Mouse (Mus musculus): ENCODE results near the gene Olfr432. TPM values are rescaled to one million over a fixed set of nuclear protein-coding genes. Genes with fewer than 3 reads are reported as not detected.

Gene Olfr432
- not detected in 2 replicates for polyA plus RNA-seq (2012; rRNA removed)

DNA sequence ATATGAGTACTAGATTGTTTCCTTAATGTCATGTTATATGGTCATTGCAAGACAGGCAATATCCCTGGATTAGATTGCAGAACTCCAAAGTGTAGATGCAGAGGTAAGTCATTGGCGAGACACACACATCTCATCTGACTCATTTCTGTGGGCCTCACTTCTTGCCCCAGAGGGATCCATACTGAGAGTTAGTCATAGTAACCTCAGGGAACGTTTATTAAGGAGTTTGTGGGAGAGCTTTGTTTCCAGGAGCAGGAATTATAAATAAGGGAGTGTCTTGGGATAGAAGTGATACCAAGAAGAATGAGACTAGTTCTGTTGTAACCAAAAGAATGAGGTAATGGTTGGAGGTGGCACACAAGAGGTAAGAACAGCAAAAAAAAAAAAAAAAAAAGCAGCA is at the start of gene Olfr432:
Gene Olfr432 (plus strand): TSS at position 313 of the 400 bp plus-strand sequence.

DNA sequence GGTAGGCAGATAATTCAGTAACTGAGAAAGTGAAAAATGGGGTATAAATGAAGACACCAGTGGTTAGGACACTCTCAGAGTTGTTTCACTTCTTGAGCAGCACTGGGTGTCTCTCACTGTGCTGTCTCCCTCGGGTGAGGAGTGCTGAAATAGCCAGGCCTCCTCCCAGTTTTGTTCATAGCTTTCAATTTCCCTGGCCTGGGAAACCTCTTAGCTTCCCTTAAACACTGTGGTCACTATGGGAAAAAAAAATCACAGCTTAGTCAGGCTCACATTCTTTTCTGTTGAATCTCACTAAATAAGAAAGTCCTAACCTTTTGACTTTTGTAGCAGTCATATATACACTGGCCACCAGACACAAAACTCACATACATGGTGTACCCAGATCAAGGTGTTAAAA is 17.3 kb upstream of the Olfr432 start, which contains the start of gene Ifi205:
Gene Ifi205 (minus strand): TSS at position 113 of the 400 bp plus-strand sequence.

DNA sequence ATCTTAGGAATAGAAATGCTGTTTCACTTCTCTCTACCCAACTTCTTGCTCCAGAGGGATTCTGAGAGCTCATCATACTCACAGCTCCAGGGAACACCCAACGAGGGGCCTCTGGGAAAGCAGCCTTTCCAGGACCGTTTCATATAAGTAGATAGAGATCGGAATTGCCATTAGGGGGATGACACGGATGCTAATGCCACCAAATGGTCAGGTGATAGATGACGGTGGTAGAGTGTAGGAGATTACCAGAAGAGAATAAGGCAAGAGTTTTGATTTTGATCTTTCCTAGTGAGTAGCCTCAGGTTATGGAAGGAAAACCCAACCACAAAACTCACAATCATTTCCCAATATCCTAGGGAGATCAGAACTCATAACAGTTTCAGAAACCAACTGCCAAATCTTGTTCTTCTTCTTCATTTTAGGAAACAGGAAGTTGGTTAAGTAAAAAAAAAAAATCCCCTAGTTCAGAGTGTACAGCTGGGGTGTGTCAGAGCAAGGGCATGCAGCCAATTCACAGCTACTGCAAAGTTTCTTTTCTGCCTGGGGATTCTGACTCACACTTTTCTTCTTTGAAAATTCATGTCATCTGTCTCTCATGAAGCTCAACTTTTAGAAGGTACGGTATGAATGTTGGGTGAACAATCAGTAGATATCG is 8.4 kb upstream of the Olfr432 start, which contains the start of gene Olfr433:
Gene Olfr433 (plus strand): TSS at position 183 of the 655 bp plus-strand sequence.

DNA sequence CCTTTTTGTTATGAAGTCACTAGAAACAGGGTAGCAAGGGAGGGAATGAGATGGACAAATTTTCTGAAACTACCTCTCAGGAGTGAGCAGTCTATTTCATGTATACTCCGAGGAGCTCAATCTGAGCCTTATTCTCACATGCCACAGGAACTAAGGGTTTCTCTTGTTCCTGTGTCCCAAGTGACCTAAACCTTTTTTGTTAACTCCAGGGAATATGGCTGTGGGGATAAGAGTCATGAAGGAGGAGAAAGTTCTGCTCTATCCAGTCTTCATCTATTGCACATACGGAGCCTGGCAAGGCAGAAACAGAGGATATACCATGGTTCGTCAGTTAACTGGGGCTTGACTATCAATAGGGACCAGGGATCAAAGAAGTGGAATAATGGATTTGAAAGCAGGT is 17.3 kb downstream of the Olfr432 start, which contains the start of gene Olfr430:
Gene Olfr430 (plus strand): TSS at position 301 of the 400 bp plus-strand sequence.

DNA sequence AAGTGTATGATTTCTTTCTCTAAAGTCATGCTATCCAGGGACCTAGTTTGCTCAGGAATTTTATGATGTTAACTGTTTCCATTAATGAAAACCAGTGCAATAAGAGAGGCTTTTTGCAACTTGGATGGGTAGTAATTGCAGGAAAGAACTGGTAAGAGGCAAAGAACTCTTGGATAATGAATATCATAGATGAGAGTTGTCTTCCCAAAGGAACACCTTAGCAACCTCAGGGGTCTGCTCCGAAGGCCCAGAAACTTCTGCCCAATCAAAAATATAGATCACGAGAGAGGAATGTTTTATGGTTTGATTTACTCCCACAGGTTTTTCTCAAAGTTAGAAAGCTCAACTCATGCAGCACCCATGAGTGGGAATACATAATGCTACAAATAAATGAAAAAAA is 35.0 kb downstream of the Olfr432 start, which contains the start of gene Olfr429:
Gene Olfr429 (plus strand): TSS at position 301 of the 400 bp plus-strand sequence.

DNA sequence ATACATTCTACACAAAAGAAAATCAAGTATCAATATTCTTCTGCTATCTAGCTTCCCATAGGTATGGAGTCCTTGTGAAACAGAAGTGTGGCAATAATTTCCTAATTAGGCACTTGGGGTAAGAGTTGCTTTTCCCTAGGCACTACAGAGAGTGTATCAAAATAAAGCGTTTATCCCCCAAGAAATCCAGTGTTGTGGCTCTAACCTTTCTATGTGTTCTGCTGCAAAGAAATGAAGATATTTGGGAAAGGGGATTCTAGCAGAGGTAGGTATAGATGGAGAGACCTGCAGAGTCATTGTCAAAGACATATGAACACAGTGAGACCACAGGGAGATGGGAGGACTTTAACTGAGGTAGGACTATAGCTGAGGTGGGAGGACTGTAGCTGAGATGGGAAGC is 47.6 kb downstream of the Olfr432 start, which contains the start of gene Olfr427:
Gene Olfr427 (plus strand): TSS at position 301 of the 400 bp plus-strand sequence.

Other genes starting within 250 kb of the Olfr432 start
- gene Ifi211, start 136.2 kb upstream of the Olfr432 start, polyA plus RNA-seq (2012; rRNA removed), result 1.7 and 2.5 TPM in 2 replicates
- gene Mndal, start 106.7 kb upstream of the Olfr432 start, polyA plus RNA-seq (2012; rRNA removed), result 2.3 TPM in 2 replicates
- 1.8 and 2.2 TPM in 2 replicates for gene Ifi203, start 106.5 kb upstream of the Olfr432 start, polyA plus RNA-seq (2012; rRNA removed)
- 0.08 TPM in 1 of 2 replicates, not detected in the other for gene Ifi202b, start 66.5 kb upstream of the Olfr432 start, polyA plus RNA-seq (2012; rRNA removed)
- 0.90 and 1.9 TPM in 2 replicates for gene Ifi205, start 17.4 kb upstream of the Olfr432 start, polyA plus RNA-seq (2012; rRNA removed)
- not detected in 2 replicates for gene Olfr433, start 8.5 kb upstream of the Olfr432 start, polyA plus RNA-seq (2012; rRNA removed)
- not detected in 2 replicates for gene Olfr430, start 17.4 kb downstream of the Olfr432 start, polyA plus RNA-seq (2012; rRNA removed)
- gene Olfr429, start 35.1 kb downstream of the Olfr432 start, polyA plus RNA-seq (2012; rRNA removed), result not detected in 2 replicates
- gene Olfr427, start 47.7 kb downstream of the Olfr432 start, polyA plus RNA-seq (2012; rRNA removed), result not detected in 2 replicates
- not detected in 2 replicates for gene Olfr231, start 72.0 kb downstream of the Olfr432 start, polyA plus RNA-seq (2012; rRNA removed)
- not detected in 2 replicates for gene Olfr424, start 82.3 kb downstream of the Olfr432 start, polyA plus RNA-seq (2012; rRNA removed)
- not detected in 2 replicates for gene Olfr420, start 106.4 kb downstream of the Olfr432 start, polyA plus RNA-seq (2012; rRNA removed)
- gene Spta1, start 123.6 kb downstream of the Olfr432 start, polyA plus RNA-seq (2012; rRNA removed), result 0.07 and 0.13 TPM in 2 replicates
- not detected in 2 replicates for gene Olfr419, start 202.9 kb downstream of the Olfr432 start, polyA plus RNA-seq (2012; rRNA removed)